Mouse (Mus musculus): ENCODE data around the gene Haao.
A peak's percentile ranks its signal among the peaks of the same experiment; 100 is the strongest.

DNA sequence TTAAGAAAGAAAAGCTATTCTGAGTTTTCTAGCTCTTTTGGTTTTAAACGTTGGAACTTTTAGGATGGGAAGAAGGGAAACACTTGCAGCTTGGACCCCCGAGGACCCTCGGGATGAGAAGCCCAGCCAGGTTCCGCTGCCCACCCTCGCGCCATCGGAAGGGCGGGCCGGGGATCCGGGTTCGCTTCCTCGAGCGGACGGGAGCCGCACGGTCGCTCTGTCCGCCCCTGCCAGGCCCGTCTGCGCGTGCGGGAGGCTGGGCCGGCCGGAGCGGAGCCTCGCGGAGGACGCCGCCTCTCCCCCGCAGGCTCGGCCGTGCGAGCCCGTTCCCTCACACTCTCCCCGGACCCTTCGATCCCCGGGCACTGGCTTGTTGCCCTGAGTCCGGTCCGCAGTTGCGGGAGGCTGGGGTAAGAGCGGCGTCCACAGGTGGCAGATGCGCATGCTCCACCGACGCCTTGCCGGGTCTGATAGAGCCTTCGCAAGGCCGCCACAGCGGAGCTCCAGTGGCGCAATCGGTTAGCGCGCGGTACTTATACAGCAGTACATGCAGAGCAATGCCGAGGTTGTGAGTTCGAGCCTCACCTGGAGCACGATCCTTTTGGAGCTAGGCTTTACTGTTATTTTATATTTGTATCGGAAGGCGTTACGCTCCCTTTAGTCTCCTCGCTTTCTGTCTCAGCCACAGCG lies 13.8 kb upstream of the Haao start:
- 0 out of 2 replicates have a peak, but pooled peaks have one; percentile 0 for TF ChIP-seq CTCF (IDR thresholded peaks at IDR 0.05; ENCODE audit: control insufficient read depth, insufficient read depth, insufficient replicate concordance, low read depth, low read length)
- peak; percentile 40; the same call in 1 of the 2 replicates for TF ChIP-seq POLR2A (IDR thresholded peaks at IDR 0.05; ENCODE audit: control insufficient read depth, low read depth, low read length)
